Mouse (Mus musculus) left cerebral cortex, postnatal 14 days (tissue): ENCODE measurements around the gene Pdp2. TPM values are rescaled to one million over a fixed set of nuclear protein-coding genes. Genes with fewer than 3 reads are reported as not detected.

Experiments
- total RNA-seq, 2 experiments: library from RNA; stranded (reverse); gene quantifications; 2 replicates each; pipeline ENCODE4 v1.2.3; 2021

Pdp2 gene
- total RNA-seq, 2 experiments from 2014 or later: 8.8 to 9.0 TPM

Other genes starting within 250 kb of the Pdp2 start
- 10 to 100 TPM; 71.3 to 72.9 TPM for gene Cmtm4, start 195.6 kb upstream of the Pdp2 start, total RNA-seq
- gene Dync1li2, start 148.4 kb upstream of the Pdp2 start, total RNA-seq: 100 to 1,000 TPM; 254 to 257 TPM
- 1 to 10 TPM; 1.0 to 1.6 TPM for gene Terb1, start 81.5 kb upstream of the Pdp2 start, total RNA-seq
- 10 to 100 TPM; 50.1 to 52.2 TPM for gene Nae1, start 56.8 kb upstream of the Pdp2 start, total RNA-seq
- 10 to 100 TPM; 28.9 to 36.4 TPM for gene Car7, start 56.8 kb upstream of the Pdp2 start, total RNA-seq
- gene Cdh16, start 32.9 kb downstream of the Pdp2 start, total RNA-seq: not detected
- 1 to 10 TPM; 4.8 to 5.1 TPM for gene Rrad, start 39.9 kb downstream of the Pdp2 start, total RNA-seq
- 10 to 100 TPM; 30.7 to 32.1 TPM for gene Ciao2b, start 50.5 kb downstream of the Pdp2 start, total RNA-seq
- not detected for gene Ces2a, start 142.6 kb downstream of the Pdp2 start, total RNA-seq
- gene Ces2b, start 240.1 kb downstream of the Pdp2 start, total RNA-seq: under 1 TPM; 0.46 to 0.47 TPM